Mouse (Mus musculus) layer of hippocampus, adult 9-11 months (tissue): ENCODE measurements around the gene Hipk2.

Source experiments
- DNase-seq: peaks from one replicate; pipeline ENCODE4 v3.0.0; 2022

Gene Hipk2

DNA sequence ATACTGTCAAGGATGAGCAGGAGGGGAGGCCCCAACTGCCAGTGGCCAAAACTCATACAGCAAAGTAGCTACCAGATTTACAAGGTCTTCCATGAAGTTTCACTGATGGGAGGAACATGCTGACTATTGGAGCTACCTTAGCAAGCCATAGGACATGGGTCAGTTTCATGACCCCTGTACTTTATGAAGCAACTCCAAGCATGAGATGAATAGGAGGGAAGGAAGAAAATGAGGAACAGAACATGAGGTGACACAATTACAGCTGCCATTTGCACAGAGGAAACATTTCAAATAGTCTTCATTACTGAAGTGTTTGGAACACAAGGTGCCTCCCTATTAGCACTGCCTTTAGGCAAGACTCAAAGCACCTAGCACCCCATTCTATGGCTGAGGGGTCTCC, 10.2 kb downstream of the Hipk2 start:
- no peak for DNase-seq

DNA sequence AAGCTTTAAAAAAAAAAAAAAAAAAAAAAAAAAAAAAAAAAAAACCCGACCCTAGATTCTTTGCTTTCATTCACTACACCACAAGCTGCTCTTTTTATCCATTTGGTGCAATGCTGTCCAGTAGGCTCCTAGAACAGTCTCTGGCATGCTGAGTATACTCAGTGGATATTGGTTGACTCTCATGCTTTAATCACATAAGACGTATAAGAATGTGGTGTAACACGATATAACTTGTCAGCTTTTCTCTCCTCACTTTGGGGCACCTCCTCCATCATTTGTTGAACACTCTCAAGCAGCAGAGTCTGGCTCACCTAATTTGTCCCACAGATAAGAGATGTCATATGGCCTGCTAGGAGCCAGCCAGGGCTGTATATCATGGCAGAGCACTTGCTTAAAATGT, 12.4 kb downstream of the Hipk2 start:
- DNase-seq = no peak

DNA sequence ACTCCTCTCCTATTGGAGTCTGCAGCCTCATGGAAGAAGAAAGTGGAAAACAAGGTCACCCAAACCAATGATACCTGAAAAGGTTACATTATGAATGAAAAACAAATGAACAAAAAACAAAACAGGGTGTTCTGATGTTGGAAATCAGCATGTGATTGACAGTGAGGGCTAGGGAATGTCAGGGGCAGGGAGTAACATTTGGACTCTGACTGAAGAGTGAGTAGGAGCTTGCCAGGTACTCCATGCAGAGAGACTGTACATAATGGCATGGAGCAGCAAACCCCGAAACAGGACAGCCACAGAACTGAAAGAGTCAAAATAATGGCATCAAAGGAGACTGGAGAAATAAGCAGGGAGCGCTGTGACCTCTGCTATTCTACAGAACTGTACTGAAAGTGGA, 15.7 kb downstream of the Hipk2 start:
- DNase-seq = no peak

DNA sequence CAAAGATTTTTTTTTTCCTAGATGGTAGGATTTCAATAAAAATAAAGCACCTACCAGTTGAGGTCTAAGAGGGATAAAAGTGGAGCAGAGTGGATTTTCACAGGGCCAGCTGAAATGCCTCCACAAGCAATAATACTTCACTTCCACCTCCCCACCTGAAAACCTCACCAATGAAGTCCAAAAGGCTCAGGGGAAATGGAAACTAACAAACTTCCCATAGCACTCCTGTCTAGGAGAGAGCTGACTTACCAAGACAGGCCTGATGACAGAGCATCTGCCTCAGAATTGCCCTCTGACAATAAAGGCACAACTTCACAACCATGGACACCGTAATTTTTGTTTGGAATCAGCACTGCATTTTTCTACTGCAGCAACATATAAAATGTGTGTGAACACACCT, 16.1 kb downstream of the Hipk2 start:
- no peak for DNase-seq

DNA sequence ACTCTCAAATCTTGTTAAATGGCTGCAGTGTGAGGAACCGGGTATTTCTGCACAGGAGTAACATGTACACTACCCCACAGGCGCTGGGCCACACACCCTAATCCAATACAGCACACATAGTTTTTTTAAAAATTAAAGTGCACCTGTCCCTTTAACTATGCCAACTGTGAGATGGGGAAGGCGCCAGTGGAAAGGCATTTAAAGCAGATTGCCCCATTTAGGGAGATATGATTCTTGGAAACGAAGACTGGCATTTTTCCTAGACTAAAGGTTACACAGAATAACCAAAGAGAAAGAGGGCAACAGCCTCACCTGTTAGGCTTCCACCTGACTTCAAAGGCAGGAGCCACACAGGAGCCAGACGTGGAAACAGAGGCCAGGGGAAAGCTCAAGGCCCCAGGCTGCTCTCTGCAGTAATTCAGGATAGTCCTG, 22.4 kb downstream of the Hipk2 start:
- no peak for DNase-seq

DNA sequence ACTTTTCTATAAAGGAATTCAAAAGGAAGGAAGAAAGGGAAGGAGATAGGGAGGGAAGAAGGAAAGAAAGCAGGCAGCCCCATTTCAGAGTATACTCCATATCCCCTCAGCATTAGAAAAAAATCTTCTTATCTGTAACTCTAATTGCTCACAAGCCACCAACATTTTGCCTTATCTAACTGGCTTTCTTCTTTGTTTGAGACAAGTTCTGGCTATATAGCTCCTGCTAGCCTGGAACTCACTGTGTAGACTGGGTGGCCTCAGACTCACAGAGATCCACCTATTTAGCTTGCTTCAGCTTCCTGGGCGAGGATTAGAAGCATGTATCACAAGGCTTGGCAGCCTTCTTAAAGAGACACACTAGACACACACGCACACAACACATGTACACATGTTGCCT, 24.2 kb downstream of the Hipk2 start:
- no peak for DNase-seq

DNA sequence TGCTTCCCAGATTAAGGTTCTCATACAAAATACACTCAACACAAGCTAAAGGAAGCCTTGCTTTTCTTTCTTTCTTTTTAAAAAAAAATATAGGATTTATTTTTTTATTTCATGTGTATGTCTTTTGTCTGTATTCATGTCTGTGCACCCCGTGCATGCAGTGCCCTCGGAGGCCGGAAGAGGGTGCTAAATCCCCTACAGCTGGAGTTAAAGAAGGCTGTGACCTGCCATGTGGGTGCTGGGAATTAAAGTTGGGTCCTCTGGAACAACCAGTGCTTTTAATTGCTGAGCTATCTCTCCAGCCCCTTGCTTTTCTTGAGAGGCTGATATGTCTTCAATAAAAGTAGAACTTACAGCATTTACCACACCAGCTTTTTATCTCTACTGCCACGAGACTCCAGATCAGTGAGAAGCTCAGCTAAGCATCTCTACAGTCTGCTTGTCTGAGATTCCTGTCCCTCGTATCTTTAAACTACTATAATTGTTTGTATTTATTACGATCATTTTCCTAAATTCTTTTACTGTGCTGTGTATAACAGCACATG, 25.2 kb downstream of the Hipk2 start:
- no peak for DNase-seq

DNA sequence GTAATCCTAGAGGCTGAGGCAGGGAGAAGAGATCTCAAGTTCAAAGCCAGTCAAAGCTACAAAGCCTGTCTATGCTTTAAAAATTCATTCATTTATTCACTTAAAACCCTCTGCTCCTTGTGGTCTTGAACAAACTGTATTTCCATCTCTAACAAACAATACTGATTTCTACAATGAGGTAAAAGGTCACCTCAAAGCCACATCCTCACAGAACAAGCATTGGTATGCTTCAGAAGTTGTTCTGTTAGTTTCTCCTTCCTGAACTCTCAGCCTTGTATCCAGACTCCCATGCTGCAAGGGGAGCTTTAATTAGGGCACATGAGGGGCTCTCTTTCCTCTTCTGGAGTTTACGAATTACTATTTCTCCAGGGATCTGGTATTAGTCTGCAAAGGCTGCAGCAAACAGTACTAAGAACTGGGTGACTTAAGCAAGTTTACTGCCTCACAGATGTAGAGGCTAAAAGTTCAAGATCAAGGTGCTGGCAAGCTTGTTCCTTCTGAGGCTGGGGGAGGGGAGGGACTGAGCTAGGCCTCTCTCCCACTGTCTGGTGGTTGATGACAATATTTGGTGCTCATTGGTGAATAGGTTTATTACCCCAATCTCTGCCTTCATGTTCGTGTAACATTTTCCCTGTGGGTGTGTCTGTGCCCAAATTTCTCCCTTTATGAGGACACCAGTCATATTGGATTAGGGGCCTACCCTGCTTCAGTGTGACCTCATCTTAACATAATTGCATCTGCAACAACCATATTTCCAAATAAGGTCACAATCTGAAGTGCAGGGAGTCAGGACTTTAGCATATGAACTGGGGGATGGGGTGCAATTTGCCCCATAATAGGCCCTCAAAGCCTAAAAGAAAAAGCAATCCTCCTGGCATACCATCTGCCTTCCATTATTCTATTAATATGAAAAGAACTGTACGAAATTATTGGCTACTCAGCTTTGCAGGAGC, 27.7 kb downstream of the Hipk2 start:
- DNase-seq = no peak

DNA sequence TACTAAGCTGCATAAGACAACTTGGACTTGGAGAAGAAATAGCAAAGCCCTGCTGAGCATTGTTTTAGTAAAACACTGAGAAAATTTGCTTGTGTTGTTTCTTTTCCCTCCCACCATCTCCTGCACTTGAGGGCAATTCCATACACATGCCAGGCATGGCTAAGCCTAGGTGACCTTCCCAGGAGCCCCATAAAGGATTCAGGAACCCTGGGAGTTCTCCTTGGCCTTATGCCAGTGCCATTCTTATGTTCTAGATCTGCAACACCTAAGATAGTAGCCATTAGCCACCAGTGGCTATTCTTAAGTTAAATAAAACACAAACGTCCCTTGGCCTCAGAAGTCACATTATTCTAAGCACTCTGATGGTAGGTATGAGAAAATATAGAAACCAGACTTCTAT, 28.5 kb downstream of the Hipk2 start:
- no peak for DNase-seq

DNA sequence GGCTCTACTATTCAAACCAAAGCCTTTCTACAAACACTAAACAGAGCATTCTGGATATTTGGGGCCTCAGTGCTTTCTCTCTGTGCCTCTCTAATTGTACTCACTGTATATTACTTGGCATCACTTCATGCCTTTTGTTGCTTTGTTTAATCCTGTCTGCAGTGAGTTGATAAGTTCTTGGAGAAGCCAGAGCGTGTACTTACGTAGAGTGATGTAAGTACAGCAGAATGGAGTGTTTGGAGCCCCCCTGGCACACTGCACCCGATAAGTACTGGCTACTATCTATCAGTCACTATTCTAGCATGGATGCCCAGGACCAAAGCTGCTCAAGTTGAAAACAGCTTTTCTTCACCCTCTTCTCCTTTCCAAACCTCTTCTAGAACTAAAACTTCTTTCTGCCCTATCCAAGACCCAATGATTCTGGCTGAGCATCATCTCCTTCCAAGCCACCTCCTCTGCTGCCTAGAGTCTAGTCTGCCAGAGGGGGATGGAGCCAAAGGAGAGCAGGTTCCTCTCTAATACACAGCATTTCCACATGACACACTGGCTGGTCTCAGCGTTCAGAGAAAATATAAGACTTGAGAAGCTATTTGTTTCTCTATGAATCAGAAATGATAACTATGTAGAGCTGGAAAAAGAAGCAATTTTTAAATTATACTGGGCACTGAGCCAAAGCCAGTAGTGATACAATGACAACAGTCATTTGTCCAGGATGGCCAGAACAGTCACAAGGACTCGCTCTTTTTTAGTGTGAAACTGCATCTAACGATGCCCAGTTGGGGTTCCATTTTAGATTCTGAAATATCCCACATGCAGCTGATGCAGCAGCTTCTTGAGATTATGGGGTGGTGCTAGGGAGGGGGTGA, 29.4 kb downstream of the Hipk2 start:
- DNase-seq = no peak

DNA sequence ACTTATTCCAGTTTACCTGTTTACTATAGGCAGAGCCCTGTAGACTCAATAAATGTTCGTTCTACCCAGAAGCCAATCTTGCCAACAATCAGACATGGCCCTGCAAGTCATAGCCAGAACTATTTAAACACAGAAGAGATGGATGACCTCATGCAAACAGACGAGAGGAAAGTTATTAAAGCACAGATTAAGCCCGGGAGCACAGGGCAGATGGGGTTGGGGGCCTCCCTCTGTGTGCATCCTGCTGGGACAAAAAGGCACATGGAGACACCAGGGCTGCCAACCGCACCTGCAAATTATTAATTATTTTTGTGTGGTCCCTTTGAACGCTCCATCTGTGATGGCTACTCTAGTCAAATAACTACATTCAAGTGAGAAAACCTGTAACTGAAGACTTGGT, 30.1 kb downstream of the Hipk2 start:
- no peak for DNase-seq

DNA sequence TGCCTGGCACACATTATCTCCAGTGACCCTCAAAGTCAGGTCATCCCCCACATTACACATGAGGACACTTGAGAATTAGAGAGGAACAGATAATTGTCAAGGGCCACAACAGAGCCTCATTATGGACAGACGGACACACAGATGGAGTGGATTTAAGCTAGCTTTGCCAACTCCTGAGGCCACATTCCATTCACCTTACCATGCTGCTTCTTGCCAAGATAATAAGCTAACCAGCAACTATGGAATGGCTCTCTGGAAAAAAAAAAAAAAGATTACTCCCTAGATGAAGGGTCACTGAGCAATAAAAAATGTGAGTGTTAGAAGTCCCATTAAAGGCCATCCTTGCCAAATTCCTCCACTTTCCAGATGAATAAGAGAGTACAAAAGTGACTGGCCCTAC, 30.8 kb downstream of the Hipk2 start:
- DNase-seq = no peak

DNA sequence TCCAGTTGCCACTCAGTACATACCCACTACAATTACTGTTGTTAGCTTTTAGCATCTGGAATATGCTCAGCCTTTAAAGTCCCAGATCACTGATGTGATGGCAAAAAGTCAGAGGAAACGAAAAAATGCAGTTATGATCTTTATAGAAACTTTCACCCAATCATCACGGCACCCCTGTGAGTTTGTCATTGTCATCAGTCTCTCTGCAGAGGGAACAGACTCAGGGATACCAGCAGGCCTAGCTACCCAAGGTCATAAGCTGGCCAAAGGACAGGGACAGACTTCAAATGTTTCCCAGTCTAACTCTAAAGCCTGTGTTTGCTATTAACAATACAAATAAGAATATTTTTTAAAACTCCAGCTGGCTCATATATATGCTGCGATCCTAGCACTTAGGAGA, 34.4 kb downstream of the Hipk2 start:
- no peak for DNase-seq

DNA sequence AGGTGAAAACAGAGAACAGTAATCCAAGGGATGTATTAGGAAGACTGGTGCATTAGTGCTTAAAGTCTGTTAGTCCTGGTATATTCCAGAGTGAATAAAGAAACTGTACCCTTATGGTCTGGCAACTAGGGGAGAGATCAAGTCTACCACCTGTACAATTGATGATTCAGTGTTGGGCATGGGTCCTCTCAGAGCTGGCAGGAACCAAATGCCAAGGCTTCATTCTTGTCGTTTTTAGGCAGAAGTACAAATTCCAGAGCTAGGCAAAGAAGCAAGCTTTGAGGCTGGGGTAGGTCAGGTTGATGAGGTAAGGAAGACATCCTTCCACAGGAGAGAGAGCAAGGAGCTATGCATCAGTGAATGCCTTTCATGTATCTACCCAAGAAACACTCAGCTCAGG, 35.2 kb downstream of the Hipk2 start:
- DNase-seq = no peak

DNA sequence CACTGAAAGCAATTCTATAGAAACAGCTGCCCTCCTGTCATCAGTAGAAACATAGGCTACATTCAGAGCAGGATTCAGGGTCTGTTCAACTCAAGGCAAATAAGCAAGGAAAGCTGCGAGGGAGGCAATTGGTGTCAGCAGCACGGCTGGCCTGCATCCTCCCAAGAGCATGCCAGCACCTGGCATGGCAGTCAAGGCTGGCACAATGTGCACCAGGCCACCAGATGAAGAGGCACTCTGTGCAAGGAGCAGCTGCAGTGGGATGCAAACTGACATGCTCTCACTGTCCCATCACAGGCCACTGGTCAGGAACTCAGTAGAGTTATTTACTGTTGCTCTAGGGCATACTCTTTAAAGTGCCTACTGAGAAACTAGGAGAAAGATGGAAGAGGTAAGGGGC, 35.6 kb downstream of the Hipk2 start:
- peak; percentile 80 for DNase-seq

DNA sequence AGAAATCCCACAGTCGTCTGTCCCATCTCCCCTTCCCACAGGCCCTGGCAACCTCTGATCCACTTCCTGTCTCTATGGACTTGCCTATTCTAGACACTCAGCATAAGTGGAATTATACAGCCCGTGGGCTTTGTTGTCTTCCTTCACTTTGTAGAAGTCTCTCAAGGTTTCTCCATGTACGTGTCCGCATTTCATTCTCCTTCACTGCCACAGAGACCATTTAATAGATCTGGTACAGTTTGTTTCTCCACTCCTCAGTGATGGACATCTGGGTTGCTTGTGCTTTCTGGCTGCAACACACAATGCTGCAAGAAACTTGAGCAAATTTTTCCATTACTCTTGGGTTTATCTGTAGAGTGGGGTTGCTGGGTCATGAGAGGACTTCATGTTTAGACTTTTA, 36.1 kb downstream of the Hipk2 start:
- no peak for DNase-seq

DNA sequence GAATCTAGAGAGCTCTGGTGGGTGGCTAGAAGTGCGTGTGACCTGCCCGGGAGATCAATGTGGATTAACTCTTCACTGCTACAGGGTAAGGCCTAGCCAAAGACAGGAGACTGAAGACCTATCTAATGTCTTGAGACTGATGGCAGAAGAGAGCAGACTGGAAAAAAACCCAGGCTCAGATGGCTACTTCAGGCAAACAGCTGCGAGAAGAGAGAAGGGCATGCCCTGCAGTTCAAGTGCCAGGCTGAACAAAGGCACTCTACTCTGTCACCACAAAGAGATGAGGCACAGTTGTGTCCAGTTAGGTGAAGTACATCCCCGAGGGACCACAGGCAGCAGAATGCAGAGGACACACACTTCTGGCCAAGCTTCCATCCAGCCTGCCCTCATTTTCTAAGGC, 37.9 kb downstream of the Hipk2 start:
- DNase-seq = no peak

DNA sequence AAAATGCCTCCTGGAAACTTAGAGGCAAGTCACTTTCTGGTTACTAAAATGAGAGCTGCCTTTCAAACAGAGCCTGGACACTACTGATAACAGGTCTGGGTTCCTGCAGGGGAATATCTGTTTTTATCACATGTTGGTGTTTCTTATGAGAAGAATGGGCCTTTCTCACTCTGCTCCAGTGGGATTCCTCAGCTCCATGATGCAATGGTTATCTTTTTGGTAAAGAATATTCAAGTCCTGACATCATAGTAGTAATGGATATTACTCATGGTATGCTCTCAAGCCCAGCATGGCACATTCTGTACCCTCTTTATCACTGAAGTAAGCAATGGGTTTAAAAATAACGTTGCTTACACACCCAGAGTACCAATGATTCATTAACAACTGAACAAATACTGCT, 40.7 kb downstream of the Hipk2 start:
- DNase-seq = no peak

DNA sequence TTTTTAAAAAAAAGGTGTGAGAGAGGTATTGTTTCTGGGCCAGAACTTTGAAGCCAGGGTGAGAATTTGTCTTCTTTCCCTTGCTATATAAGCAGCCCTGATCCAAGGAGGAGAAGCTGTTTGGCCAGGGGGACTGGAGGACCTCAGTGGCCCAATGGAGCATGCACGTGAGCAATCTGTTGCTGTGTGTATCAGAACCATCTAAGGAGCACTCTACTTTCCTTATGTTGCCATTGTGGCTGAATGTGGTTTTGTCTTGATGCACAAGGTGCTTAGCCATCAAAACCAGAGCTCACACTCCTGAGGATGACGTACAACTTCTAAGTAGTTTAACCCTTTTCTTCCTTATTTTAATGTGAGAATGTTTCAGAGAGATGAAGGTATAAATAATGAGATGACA, 41.2 kb downstream of the Hipk2 start:
- no peak for DNase-seq

DNA sequence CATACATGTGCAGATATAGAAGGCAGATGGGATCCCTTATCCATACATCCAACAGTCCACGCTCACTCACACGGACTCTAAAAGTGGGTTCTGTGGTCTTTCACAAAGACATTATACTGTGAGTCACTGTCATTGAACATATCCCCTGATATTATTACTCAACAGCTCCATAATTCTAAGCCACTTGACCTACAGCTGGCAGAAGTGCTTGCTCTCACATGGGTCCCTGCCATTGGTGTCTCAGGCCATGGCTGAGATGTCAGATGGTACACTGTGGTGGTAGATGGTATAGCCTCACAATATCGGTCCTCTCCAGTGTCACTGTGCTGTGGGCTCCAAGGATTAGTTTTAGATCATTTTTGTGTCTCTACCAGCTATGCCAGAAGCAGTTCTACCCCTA, 42.2 kb downstream of the Hipk2 start:
- DNase-seq = no peak

DNA sequence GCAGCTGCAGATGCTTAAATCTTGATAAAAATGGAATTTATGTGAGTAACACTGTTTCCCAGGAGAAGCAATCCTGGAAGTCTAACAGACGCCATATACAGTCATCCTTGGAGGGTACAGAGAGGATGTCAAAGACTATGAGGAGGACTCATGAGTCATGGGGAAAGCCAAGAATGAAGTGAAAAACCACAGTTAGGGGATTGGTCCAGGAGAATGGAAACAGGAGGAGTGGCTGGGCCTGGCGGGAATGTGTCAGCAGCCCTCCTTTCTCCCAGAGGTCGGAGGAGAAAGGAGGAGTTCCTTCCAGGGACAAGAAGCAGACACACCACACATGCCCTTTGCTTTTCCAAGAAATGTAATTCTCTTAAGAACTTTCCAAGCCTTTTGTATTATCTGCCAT, 46.5 kb downstream of the Hipk2 start:
- DNase-seq = no peak

DNA sequence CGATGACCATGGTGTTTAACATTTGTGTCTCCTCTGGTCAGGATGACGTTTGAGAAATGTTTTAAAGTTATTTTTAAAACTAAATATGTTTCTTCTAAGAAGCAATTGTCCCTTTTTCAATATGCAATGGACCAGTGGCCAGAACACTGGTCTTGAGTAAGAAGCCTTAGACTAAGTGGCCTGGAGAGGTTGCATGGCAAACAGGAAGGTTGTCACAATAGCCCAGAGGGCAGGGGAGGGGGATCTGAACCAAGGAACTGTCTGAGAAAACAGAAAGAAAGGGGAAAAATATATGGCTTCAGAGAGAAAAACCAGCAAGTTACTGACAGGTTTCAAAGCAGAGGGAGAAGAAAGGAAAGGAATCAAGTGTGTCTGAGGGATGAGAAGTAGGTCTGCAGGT, 47.8 kb downstream of the Hipk2 start:
- DNase-seq = no peak

DNA sequence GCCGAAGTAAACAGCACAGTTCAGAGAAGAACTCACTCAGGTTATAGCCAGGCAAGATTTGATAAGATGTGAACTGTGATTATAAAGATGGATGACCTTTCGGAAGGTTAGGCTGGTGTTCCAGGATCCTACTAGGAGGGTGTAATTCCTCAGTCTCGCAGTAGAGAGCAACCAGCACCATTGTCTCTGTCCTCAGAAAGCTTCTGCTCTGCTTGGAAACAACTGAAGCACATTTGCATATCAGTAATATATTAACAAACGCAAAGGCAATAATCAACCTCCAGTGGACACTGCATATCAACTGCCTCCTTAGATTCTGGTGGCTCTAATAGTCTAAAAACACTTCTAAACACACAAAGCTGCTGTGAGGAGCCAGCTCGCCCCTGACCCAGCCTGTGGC, 48.5 kb downstream of the Hipk2 start:
- DNase-seq = no peak

DNA sequence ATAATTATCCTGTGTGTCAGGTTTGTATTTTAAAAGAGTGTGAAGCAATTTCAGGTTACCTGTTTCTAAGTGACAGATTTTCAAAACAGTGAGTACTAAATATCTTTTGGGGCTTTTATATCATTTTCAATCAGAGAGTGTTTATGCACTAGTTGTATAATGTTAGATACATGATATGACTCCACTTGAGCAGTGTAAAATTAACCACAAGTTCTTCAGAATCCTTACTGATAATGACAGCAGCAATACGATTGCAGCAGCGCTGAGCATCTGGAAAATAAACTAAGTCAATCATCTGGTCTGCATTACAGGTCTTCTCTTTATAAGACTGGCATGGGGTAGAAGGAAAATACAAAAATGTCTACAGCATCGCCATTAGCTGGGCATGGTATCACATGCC, 49.1 kb downstream of the Hipk2 start:
- DNase-seq = no peak
